Mouse (Mus musculus) erythroblast, embryonic 14.5 days (primary cell): Measurements from ENCODE around the gene Gsk3a.
"Not testable (repeated sequence)": the region's sequence is repeated elsewhere in the genome, so short reads cannot be mapped to it uniquely, and the experiment has no call there.

Source experiments
- GATA1 ChIP-seq: IDR thresholded peaks from 2 replicates; pipeline ENCODE4 v1.6.1; 2012; ENCODE audit warnings: low read length, inconsistent platforms, mixed read lengths
- TAL1 ChIP-seq: IDR thresholded peaks from 3 replicates; pipeline ENCODE4 v1.6.1; 2012; ENCODE audit warnings: low read length, inconsistent platforms, mixed read lengths

GRCm38 (mm10) chr7:25265743-25266142 is 28.1 kb upstream of the Gsk3a start:
- not testable (repeated sequence) for TF ChIP-seq GATA1, TAL1
